9 mouse cellular contexts compared by ENCODE assay signal in genomic region chr11:107965449-107965848, GRCm38 (mm10). TPM values are rescaled to one million over a fixed set of nuclear protein-coding genes. Genes with fewer than 3 reads are reported as not detected.
DNase-seq lines count a peak whose midpoint lies in the region; ATAC-seq lines count a peak whose summit lies in the region.
"Had no signal": no experiment of that assay in that cellular context is flagged by ENCODE, and none has a peak within 500 bp of the region (broad histone marks: within the 10 kb centered on the region; RNA-seq: fewer than 3 reads in every experiment).

No protein-coding gene starts in this region.

- peak; percentile 10 to 12 for DNase-seq in heart, adult 9 months (ENCODE audit: low spot score in 2 of 2)
- DNase-seq in heart, postnatal 4 days = no peak
- DNase-seq in cerebellum, postnatal 4 days (ENCODE audit: low spot score in 2 of 2) = peak; percentile 61 to 92
- peak; percentile 82 to 86 for DNase-seq in layer of hippocampus, postnatal 10 days (ENCODE audit: low spot score in 2 of 2)
- peak; percentile 38 to 62 for DNase-seq in right cerebral cortex, adult 2 months (ENCODE audit: low spot score in 2 of 2)
- no peak for DNase-seq in liver, embryonic 11.5 days (ENCODE audit: low spot score)
- DNase-seq in gastrocnemius, adult 18-20 months (ENCODE audit: low spot score) = no peak
- DNase-seq: kidney, adult 11 months had no signal

- no peaks in the 10 kb centered on the region for H3K9me3 ChIP-seq in liver, embryonic 11.5 days (ENCODE audit: control insufficient read depth, low read length)

- H3K36me3 ChIP-seq in liver, embryonic 11.5 days (ENCODE audit: control insufficient read depth, insufficient read depth, low read length) = peaks cover under 1% of the 10 kb centered on the region; the same call in 1 of the 2 replicates

- H3K4me3 ChIP-seq in liver, embryonic 11.5 days (ENCODE audit: low read depth, low read length) = no peak overlapping the region

- WGBS in liver, embryonic 11.5 days = 80% methylated on average over 7 of the region's 7 CpGs

- no peak overlapping the region for H3K9ac ChIP-seq in liver, embryonic 11.5 days (ENCODE audit: low read depth, low read length)

- no peaks in the 10 kb centered on the region for H3K27me3 ChIP-seq in liver, embryonic 11.5 days (replicated peaks; ENCODE audit: control insufficient read depth, insufficient read depth, low read length)

- H3K4me1 ChIP-seq in liver, embryonic 11.5 days (replicated peaks; ENCODE audit: control insufficient read depth, insufficient read depth, low read length) = no peaks in the 10 kb centered on the region

- no peak overlapping the region for H3K4me2 ChIP-seq in liver, embryonic 11.5 days

- no peak overlapping the region for H3K27ac ChIP-seq in liver, embryonic 11.5 days (ENCODE audit: low read depth, low read length)

- no peak for ATAC-seq in liver, embryonic 11.5 days (replicated peaks; ENCODE audit: low FRiP score)
- ATAC-seq in inflammation-experienced regulatory T-cells, adult 6 months = no peak

RNA-seq across cellular contexts. Expression of gene Cacng5, which starts 50.6 kb away (rescaled TPM):
- under 1 TPM; 0.10 to 0.11 TPM for total RNA-seq in heart, postnatal 4 days (2021)
- 10 to 100 TPM; 18.6 to 21.1 TPM for total RNA-seq in layer of hippocampus, postnatal 10 days (2021)
- 0.70 TPM in 2 replicates for polyA plus RNA-seq in liver, embryonic 11.5 days (2014; fragmentation: Nextera tagmentation; extraction: Ambion mirVana)
- total RNA-seq in gastrocnemius, adult 18-20 months (2021) = not detected
- not detected for polyA plus RNA-seq in inflammation-experienced regulatory T-cells, adult 6 months (2017; shearing (Covaris generic))

Comparison
In these comparisons a context has a peak if more than half of its experiments do, and no peak if none do; other contexts are left out.
1. DNase-seq: peak in heart, adult 9 months (2 of 2), cerebellum, postnatal 4 days (2 of 2), layer of hippocampus, postnatal 10 days (2 of 2) and right cerebral cortex, adult 2 months (2 of 2); none in heart, postnatal 4 days (single experiment), liver, embryonic 11.5 days (single experiment) and gastrocnemius, adult 18-20 months (single experiment).
2. RNA of gene Cacng5, which starts 50.6 kb away (total RNA-seq): 18.6 to 21.1 TPM in layer of hippocampus, postnatal 10 days; 0.10 to 0.11 TPM in heart, postnatal 4 days and not detected in gastrocnemius, adult 18-20 months; every median in the first group is over 10 times any median in the second.